Mouse (Mus musculus): ENCODE results near the gene Vash2.

DNA sequence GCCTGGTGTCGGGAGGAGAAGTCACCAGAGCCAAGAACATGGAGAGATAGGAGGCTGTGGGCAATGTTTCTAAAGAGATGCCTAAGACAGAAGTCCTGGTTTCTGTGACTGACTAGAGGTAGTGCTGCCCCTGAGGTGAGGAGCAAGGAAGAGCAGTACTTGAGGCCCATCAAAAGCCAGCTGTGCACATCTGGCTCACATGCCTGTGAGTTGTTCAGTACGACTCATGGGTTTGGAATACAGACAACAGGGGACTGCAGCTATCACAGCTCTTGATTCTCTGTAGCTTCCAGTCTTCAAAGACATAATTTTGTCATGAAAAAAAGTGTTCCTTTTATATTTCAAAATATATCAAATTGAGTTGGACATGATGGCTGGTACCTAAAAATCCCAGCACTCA is 78.0 kb downstream of the Vash2 start:
- no peak for TF ChIP-seq POLR2A (IDR thresholded peaks at IDR 0.05; ENCODE audit: extremely low read depth, insufficient read depth, low read length)
- TF ChIP-seq CTCF (IDR thresholded peaks at IDR 0.05; ENCODE audit: low read depth, low read length): no peak
